Mouse (Mus musculus) macrophage (primary cell): ENCODE results near the gene Mat2a. TPM values are rescaled to one million over a fixed set of nuclear protein-coding genes. Genes with fewer than 3 reads are reported as not detected.
A peak's percentile ranks its signal among the peaks of the same experiment; 100 is the strongest.

ENCODE experiments used
- H3K27ac ChIP-seq: fragments of 350-480 bp; formaldehyde crosslinking; 2 replicates; pipeline ENCODE4 v1.9.0; 2021
- H3K36me3 ChIP-seq: fragments of 350-480 bp; formaldehyde crosslinking; 2 replicates; pipeline ENCODE4 v1.9.0; 2021; ENCODE audit errors: inconsistent target
- H3K4me3 ChIP-seq: fragments of 350-480 bp; formaldehyde crosslinking; 2 replicates; pipeline ENCODE4 v1.9.0; 2021; ENCODE audit errors: inconsistent target
- H3K79me2 ChIP-seq: fragments of 350-480 bp; formaldehyde crosslinking; 2 replicates; pipeline ENCODE4 v1.9.0; 2021; ENCODE audit errors: inconsistent target
- WGBS: methylation state at CpG from one replicate; pipeline ENCODE4 v1.1.7; 2026; ENCODE audit warnings: inconsistent platforms; ENCODE audit not compliant: missing documents; 5-methylcytosine and 5-hydroxymethylcytosine counted together
- polyA plus RNA-seq: library from polyadenylated mRNA; stranded (reverse); fragments of 250-400 nt; gene quantifications from 3 replicates; pipeline ENCODE4 v1.2.4, GENCODE M21; 2018; ENCODE audit warnings: inconsistent platforms

The Mat2a gene
- polyA plus RNA-seq, 1 experiment from 2014 or later = 98.5 TPM

- Histone ChIP-seq H3K27ac (peak within 1 kb of the TSS; percentile 42), H3K79me2 (peaks cover 11% of the 10 kb centered on the region; the same call in 1 of the 2 replicates), H3K4me3 (peak within 1 kb of the TSS; percentile 90), H3K36me3 (peaks cover 18% of the 10 kb centered on the region; the same call in 1 of the 2 replicates)
- 2% methylated on average over 32 of the region's 33 CpGs for WGBS
These were observed 25.1 kb downstream of the Mat2a start, which contains the start of gene Ggcx for GRCm38 (mm10) chr6:72414076-72414756. TSS of gene Ggcx (plus strand) at chr6:72414308.

DNA sequence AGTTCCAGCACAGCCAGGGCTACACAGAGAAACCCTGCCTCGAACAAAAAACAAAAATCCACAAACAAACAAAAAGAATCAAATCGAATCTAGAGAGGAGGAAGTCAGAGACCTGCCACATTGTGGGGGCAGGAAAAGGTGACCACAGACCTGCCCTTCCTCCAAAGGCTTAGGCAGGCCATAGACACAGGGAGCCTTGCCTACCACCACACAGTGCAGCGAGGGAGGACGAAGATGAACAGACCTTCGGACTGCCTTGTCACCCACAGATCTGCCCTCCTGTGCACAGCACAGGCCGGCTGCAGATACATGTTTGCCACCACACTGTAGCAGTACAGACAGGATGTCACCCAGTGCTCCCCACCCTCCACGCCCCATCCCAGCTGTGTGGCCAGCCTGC lies 28.8 kb downstream of the Mat2a start:
- WGBS = 18% methylated on average over 7 of the region's 7 CpGs
- no peaks in the 10 kb centered on the region for H3K36me3 ChIP-seq
- no peak overlapping the region for H3K27ac ChIP-seq
- no peak overlapping the region for H3K4me3 ChIP-seq
- peaks cover 11% of the 10 kb centered on the region; the same call in 1 of the 2 replicates for H3K79me2 ChIP-seq

DNA sequence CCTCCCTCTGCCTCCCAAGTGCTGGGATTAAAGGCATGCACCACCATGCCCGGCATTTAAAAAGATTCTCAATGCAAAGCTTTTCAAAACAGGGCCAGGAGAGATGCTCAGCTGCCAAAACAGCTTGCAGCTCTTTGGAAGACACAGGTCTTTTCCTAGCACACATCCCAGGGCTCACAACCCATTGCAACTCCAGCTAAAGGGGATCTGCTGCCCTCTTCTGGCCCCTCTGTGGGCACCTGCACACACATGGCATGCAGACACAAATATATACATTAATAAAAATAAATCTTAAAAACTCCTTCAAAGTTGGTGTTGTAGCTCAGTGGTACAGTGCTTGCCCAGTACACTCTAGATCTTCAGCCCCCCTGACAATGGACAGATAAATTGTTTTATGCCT lies 29.4 kb downstream of the Mat2a start:
- Histone ChIP-seq H3K4me3 (no peak overlapping the region), H3K27ac (no peak overlapping the region), H3K36me3 (no peaks in the 10 kb centered on the region), H3K79me2 (peaks cover 8% of the 10 kb centered on the region; the same call in 1 of the 2 replicates)
- 50% methylated on average over 1 of the region's 1 CpGs for WGBS

DNA sequence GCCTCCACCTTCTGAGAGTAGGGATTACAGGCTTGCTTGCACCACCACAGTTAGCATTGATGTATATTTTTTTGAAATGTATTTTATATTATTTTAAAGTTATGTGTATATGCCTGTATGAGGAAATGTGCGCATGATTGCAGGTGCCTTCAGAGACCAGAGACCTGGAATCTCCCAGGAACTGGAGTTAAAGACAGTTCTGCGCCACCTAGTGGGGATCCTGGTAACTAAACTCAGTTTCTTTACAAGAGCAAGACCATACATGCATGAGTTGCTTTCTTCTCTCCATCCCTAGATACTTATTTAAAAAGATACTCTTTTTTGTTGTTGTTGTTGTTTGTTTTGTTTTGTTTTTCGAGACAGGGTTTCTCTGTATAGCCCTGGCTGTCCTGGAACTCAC lies 29.8 kb downstream of the Mat2a start:
- no peak overlapping the region for H3K27ac ChIP-seq
- WGBS = 40% methylated on average over 3 of the region's 3 CpGs

DNA sequence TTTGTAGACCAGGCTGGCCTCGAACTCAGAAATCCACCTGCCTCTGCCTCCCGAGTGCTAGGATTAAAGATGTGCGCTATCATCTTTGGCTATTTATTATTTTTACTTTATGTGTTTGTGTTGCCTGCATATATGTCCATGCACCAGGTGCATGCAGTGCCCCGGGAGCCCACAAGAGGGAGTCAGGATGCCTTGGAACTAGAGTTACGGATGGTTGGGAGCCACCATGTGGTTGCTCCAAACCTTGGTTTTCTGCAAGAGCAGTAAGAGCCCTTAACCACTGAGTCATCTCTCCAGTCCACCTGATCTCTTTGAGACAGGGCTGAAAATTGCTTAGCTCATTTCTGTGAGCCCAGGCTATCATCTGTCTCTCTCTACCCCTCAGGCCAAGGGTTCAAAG lies 32.2 kb downstream of the Mat2a start:
- H3K79me2 ChIP-seq = no peaks in the 10 kb centered on the region
- no peak overlapping the region for H3K4me3 ChIP-seq
- WGBS = 0% methylated on average over 4 of the region's 5 CpGs
- no peaks in the 10 kb centered on the region for H3K36me3 ChIP-seq
- H3K27ac ChIP-seq = no peak overlapping the region

More for the DNA sequence above, 29.8 kb downstream of the Mat2a start:
- no peak overlapping the region for H3K4me3 ChIP-seq
- H3K36me3 ChIP-seq = no peaks in the 10 kb centered on the region
- H3K79me2 ChIP-seq = peaks cover 4% of the 10 kb centered on the region; the same call in 1 of the 2 replicates

DNA sequence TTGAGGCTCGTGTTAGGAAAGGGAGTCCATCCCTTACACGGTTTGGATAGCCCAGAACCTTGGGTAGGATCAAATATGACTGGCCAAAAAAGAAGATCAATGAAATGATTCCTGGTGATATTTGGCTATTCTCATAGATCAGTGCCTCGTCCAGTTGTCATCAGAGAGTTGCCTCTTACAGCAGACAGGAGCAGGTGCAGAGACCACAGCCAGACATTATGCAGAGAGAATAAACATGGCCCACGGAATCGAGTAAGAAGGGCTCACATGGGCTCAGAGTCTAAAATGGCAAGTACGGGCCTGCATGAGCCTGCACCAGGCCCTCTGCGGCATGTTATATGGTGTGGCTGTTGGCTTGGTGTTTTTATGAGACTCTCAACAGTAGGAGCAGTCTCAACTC lies 34.0 kb downstream of the Mat2a start:
- no peaks in the 10 kb centered on the region for H3K36me3 ChIP-seq
- no peak overlapping the region for H3K27ac ChIP-seq
- H3K79me2 ChIP-seq = no peaks in the 10 kb centered on the region
- 98% methylated on average over 7 of the region's 7 CpGs for WGBS
- no peak overlapping the region for H3K4me3 ChIP-seq

- Histone ChIP-seq H3K27ac (no peak overlapping the region), H3K36me3 (no peaks in the 10 kb centered on the region), H3K4me3 (no peak overlapping the region), H3K79me2 (no peaks in the 10 kb centered on the region)
- WGBS = 19% methylated on average over 7 of the region's 7 CpGs
These were observed 37.5 kb downstream of the Mat2a start for GRCm38 (mm10) chr6:72401875-72402274.

- Histone ChIP-seq H3K27ac (no peak overlapping the region), H3K79me2 (no peaks in the 10 kb centered on the region), H3K36me3 (no peaks in the 10 kb centered on the region), H3K4me3 (no peak overlapping the region)
- 89% methylated on average over 2 of the region's 2 CpGs for WGBS
These were observed 39.4 kb downstream of the Mat2a start for GRCm38 (mm10) chr6:72399967-72400366.

- 91% methylated on average over 7 of the region's 10 CpGs for WGBS
- Histone ChIP-seq H3K27ac (no peak overlapping the region), H3K36me3 (no peaks in the 10 kb centered on the region), H3K4me3 (no peak overlapping the region), H3K79me2 (no peaks in the 10 kb centered on the region)
These were observed 42.5 kb downstream of the Mat2a start for GRCm38 (mm10) chr6:72396837-72397251.

DNA sequence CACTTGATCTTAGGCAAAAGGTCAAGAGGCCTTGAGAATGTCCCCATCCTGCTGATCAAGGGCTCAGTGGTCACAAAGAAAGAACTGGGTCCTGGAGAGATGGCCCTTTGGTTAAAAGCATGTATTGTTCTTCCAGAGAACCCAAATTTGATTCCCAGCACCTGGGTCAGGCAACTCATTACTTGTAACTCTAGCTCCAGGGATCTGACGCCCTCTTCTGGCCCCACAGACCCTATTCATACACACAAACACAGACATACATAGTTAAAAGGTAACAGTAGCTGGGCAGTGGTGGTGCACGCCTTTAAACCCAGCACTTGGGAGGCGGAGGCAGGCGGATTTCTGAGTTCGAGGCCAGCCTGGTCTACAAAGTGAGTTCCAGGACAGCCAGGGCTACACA lies 47.0 kb downstream of the Mat2a start:
- H3K79me2 ChIP-seq = peaks cover 36% of the 10 kb centered on the region
- WGBS = 98% methylated on average over 4 of the region's 5 CpGs
- H3K36me3 ChIP-seq = peaks cover 16% of the 10 kb centered on the region
- no peak overlapping the region for H3K4me3 ChIP-seq
- H3K27ac ChIP-seq = no peak overlapping the region

DNA sequence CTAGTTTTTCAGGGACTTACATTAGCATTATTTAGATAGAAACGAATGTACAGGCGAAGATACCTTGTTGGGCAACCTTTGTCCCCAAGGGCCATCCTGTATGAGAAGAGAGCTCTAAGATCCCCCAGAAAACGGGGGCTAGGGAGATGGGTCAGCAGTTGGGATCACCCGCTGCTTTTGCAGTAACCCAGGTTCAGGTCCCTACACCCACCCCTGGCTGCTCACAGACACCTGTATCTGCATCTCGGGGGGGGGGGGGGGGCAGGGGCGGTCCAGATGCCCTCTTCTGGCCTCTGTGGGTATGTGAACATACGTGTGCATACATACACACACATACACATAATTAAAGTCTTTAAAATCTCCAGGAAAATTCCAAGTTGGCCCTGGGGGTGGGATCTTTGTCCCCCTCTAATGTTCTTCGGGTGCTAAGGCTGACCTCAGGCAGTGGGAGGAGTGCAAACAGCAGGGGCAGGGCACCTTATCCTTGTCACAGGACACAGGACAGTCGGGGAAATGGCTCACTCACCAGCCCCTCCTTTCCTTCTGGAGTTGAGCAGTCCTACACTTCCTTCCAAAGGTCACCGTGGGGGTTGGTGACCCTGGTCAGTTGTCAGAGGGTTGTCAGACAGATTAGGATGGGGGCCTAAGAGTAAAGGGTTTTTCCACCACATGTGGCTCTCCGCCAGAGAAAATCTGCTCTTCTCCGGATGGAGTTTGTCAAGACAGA lies 48.4 kb downstream of the Mat2a start:
- Histone ChIP-seq H3K79me2 (peaks cover 37% of the 10 kb centered on the region), H3K4me3 (peak overlapping the region; percentile 88), H3K27ac (peak overlapping the region; percentile 96), H3K36me3 (peaks cover 26% of the 10 kb centered on the region)
- 38% methylated on average over 11 of the region's 12 CpGs for WGBS

- Histone ChIP-seq H3K4me3 (peak within 1 kb of the TSS; percentile 88), H3K79me2 (peaks cover 37% of the 10 kb centered on the region), H3K36me3 (peaks cover 34% of the 10 kb centered on the region), H3K27ac (peak within 1 kb of the TSS; percentile 96)
- WGBS = under 1% methylated on average over 33 of the region's 33 CpGs
These were observed 49.2 kb downstream of the Mat2a start, which contains the start of gene Vamp8 for GRCm38 (mm10) chr6:72389941-72390771. TSS of gene Vamp8 (minus strand) at chr6:72390703.

DNA sequence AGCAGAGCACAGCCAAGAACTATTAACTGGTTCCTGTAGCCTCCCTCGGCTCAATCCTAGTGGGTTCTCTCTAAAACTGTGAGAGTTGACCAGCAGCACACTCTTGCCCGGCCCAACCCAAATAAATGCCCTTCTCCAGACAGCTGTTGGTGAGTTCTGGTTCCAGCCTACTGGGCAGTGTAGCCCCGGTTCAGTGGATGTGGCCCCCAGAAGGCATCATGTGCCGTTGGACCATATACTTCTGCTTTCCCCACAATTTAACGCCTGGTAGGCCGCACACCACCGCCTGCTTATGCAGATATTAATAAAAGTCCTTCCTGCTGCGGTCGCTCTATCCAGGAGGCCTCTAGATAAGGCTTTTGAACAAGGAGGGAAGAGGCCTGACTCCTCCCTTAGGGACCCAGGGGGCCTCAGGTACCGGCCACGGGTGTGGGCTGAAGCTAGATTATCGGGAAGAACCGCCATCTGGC lies 49.9 kb downstream of the Mat2a start:
- Histone ChIP-seq H3K36me3 (peaks cover 41% of the 10 kb centered on the region), H3K4me3 (peak overlapping the region; percentile 88), H3K79me2 (peaks cover 37% of the 10 kb centered on the region), H3K27ac (peak overlapping the region; percentile 96)
- WGBS = 2% methylated on average over 13 of the region's 13 CpGs

- Histone ChIP-seq H3K4me3 (peak overlapping the region; percentile 88), H3K36me3 (peaks cover 42% of the 10 kb centered on the region), H3K79me2 (peaks cover 37% of the 10 kb centered on the region), H3K27ac (peak overlapping the region; percentile 96)
- 43% methylated on average over 5 of the region's 6 CpGs for WGBS
These were observed 50.5 kb downstream of the Mat2a start for GRCm38 (mm10) chr6:72388791-72389329.
